Mouse (Mus musculus) midbrain, embryonic 10.5 days (tissue): ENCODE results near the gene Cdadc1. TPM values are rescaled to one million over a fixed set of nuclear protein-coding genes. Genes with fewer than 3 reads are reported as not detected.

Source experiments
- DNase-seq: peaks from one replicate; pipeline ENCODE4 v3.0.0-alpha.2; 2017; ENCODE audit warnings: low spot score
- H3K27ac ChIP-seq: fragments of 300-500 bp; sonication (generic); replicated peaks from 2 replicates; pipeline ENCODE4 v1.5.1; 2016; ENCODE audit warnings: mild to moderate bottlenecking
- H3K27me3 ChIP-seq: fragments of 300-500 bp; sonication (generic); 2 replicates; pipeline ENCODE4 v1.6.1; 2016; ENCODE audit warnings: low read depth, mild to moderate bottlenecking; ENCODE audit not compliant: poor library complexity, severe bottlenecking
- H3K36me3 ChIP-seq: fragments of 300-500 bp; sonication (generic); 2 replicates; pipeline ENCODE4 v1.6.1; 2016; ENCODE audit warnings: mild to moderate bottlenecking, moderate library complexity
- H3K4me1 ChIP-seq: fragments of 300-500 bp; sonication (generic); 2 replicates; pipeline ENCODE4 v1.6.1; 2016
- H3K4me3 ChIP-seq: fragments of 300-500 bp; sonication (generic); 2 replicates; pipeline ENCODE4 v1.5.1; 2016; ENCODE audit warnings: mild to moderate bottlenecking, moderate library complexity
- H3K9me3 ChIP-seq: fragments of 300-500 bp; sonication (generic); replicated peaks from 2 replicates; pipeline ENCODE4 v1.6.1; 2016; ENCODE audit warnings: mild to moderate bottlenecking
- WGBS: fragments of 180-500 bp; shearing (Covaris S2); methylation state at CpG from one replicate; pipeline ENCODE4 v1.1.7; 2016; 5-methylcytosine and 5-hydroxymethylcytosine counted together
- polyA plus RNA-seq: library from polyadenylated mRNA; unstranded; fragments of >200 nt; fragmentation: Nextera tagmentation; extraction: Ambion mirVana; gene quantifications from 2 replicates; pipeline ENCODE4 v1.2.1, GENCODE M21; 2016

Gene Cdadc1
- polyA plus RNA-seq, 1 experiment from 2014 or later: 26.9 TPM

- Histone ChIP-seq H3K36me3 (no peaks in the 10 kb centered on the region), H3K27me3 (no peaks in the 10 kb centered on the region), H3K4me1 (peaks cover 8% of the 10 kb centered on the region; the same call in 1 of the 2 replicates), H3K27ac (no peak overlapping the region), H3K4me3 (no peak overlapping the region), H3K9me3 (no peaks in the 10 kb centered on the region)
- WGBS: 69% methylated on average over 5 of the region's 5 CpGs
- no peak for DNase-seq
These were observed 6.4 kb upstream of the Cdadc1 start for GRCm38 (mm10) chr14:59604002-59604645.

- peaks cover 3% of the 10 kb centered on the region for H3K36me3 ChIP-seq
- WGBS: 5% methylated on average over 8 of the region's 8 CpGs
- peak overlapping the region; percentile 94 for H3K4me3 ChIP-seq
- peak overlapping the region; percentile 86 for H3K27ac ChIP-seq
- no peak for DNase-seq
- peaks cover 16% of the 10 kb centered on the region for H3K4me1 ChIP-seq
- no peaks in the 10 kb centered on the region for H3K27me3 ChIP-seq
- no peaks in the 10 kb centered on the region for H3K9me3 ChIP-seq
These were observed 485 bp upstream of the Cdadc1 start for GRCm38 (mm10) chr14:59598260-59598627.

GRCm38 (mm10) chr14:59594988-59595387 lies 2.8 kb downstream of the Cdadc1 start:
- Histone ChIP-seq H3K27me3 (no peaks in the 10 kb centered on the region), H3K36me3 (peaks cover 14% of the 10 kb centered on the region), H3K9me3 (no peaks in the 10 kb centered on the region), H3K4me1 (peaks cover 16% of the 10 kb centered on the region), H3K4me3 (no peak overlapping the region), H3K27ac (no peak overlapping the region)
- 92% methylated on average over 3 of the region's 3 CpGs for WGBS
- DNase-seq: no peak

GRCm38 (mm10) chr14:59592593-59592992 lies 5.2 kb downstream of the Cdadc1 start:
- no peak overlapping the region for H3K27ac ChIP-seq
- H3K36me3 ChIP-seq: peaks cover 36% of the 10 kb centered on the region
- no peak for DNase-seq
- peaks cover 11% of the 10 kb centered on the region for H3K4me1 ChIP-seq
- no peaks in the 10 kb centered on the region for H3K9me3 ChIP-seq
- WGBS: 92% methylated on average over 3 of the region's 3 CpGs
- H3K27me3 ChIP-seq: no peaks in the 10 kb centered on the region
- no peak overlapping the region for H3K4me3 ChIP-seq

- no peak for DNase-seq
- Histone ChIP-seq H3K9me3 (no peaks in the 10 kb centered on the region), H3K36me3 (peaks cover 36% of the 10 kb centered on the region), H3K4me1 (peaks cover 5% of the 10 kb centered on the region), H3K27ac (no peak overlapping the region), H3K4me3 (no peak overlapping the region), H3K27me3 (no peaks in the 10 kb centered on the region)
- WGBS: 80% methylated on average over 8 of the region's 8 CpGs
These were observed 5.9 kb downstream of the Cdadc1 start for GRCm38 (mm10) chr14:59591901-59592300.

- DNase-seq: no peak
- Histone ChIP-seq H3K4me3 (no peak overlapping the region), H3K4me1 (no peaks in the 10 kb centered on the region), H3K27ac (no peak overlapping the region), H3K27me3 (no peaks in the 10 kb centered on the region), H3K9me3 (no peaks in the 10 kb centered on the region), H3K36me3 (peaks cover 49% of the 10 kb centered on the region)
- WGBS: 90% methylated on average over 1 of the region's 1 CpGs
These were observed 7.1 kb downstream of the Cdadc1 start for GRCm38 (mm10) chr14:59590614-59591013.

GRCm38 (mm10) chr14:59576385-59576784 lies 21.4 kb downstream of the Cdadc1 start:
- WGBS: 95% methylated on average over 5 of the region's 5 CpGs
- no peak for DNase-seq
- no peaks in the 10 kb centered on the region for H3K4me1 ChIP-seq
- no peaks in the 10 kb centered on the region for H3K27me3 ChIP-seq
- H3K9me3 ChIP-seq: no peaks in the 10 kb centered on the region
- H3K36me3 ChIP-seq: peaks cover 39% of the 10 kb centered on the region
- no peak overlapping the region for H3K4me3 ChIP-seq
- no peak overlapping the region for H3K27ac ChIP-seq

- H3K4me3 ChIP-seq: no peak overlapping the region
- WGBS: 92% methylated on average over 6 of the region's 6 CpGs
These were observed 31.0 kb downstream of the Cdadc1 start for GRCm38 (mm10) chr14:59566756-59567155.

GRCm38 (mm10) chr14:59557886-59558285 lies 39.9 kb downstream of the Cdadc1 start:
- Histone ChIP-seq H3K4me1 (no peaks in the 10 kb centered on the region), H3K27ac (no peak overlapping the region), H3K36me3 (no peaks in the 10 kb centered on the region), H3K9me3 (no peaks in the 10 kb centered on the region), H3K27me3 (no peaks in the 10 kb centered on the region), H3K4me3 (no peak overlapping the region)
- no peak for DNase-seq
- WGBS: 65% methylated on average over 1 of the region's 1 CpGs

More at GRCm38 (mm10) chr14:59566756-59567155, 31.0 kb downstream of the Cdadc1 start:
- Histone ChIP-seq H3K4me1 (no peaks in the 10 kb centered on the region), H3K27me3 (no peaks in the 10 kb centered on the region), H3K27ac (no peak overlapping the region), H3K36me3 (peaks cover 28% of the 10 kb centered on the region), H3K9me3 (no peaks in the 10 kb centered on the region)
- no peak for DNase-seq

- Histone ChIP-seq H3K27ac (no peak overlapping the region), H3K4me3 (no peak overlapping the region), H3K4me1 (peaks cover under 1% of the 10 kb centered on the region; the same call in 1 of the 2 replicates), H3K27me3 (no peaks in the 10 kb centered on the region), H3K9me3 (no peaks in the 10 kb centered on the region), H3K36me3 (no peaks in the 10 kb centered on the region)
- DNase-seq: no peak
- WGBS: 72% methylated on average over 4 of the region's 4 CpGs
These were observed 40.7 kb downstream of the Cdadc1 start for GRCm38 (mm10) chr14:59557071-59557470.

GRCm38 (mm10) chr14:59555928-59556531 lies 41.7 kb downstream of the Cdadc1 start:
- Histone ChIP-seq H3K27ac (no peak overlapping the region; the same call in 1 of the 2 replicates), H3K9me3 (no peaks in the 10 kb centered on the region), H3K4me3 (no peak overlapping the region), H3K36me3 (no peaks in the 10 kb centered on the region), H3K4me1 (peaks cover 11% of the 10 kb centered on the region), H3K27me3 (no peaks in the 10 kb centered on the region)
- 57% methylated on average over 13 of the region's 13 CpGs for WGBS
- peak; percentile 66 for DNase-seq

- no peaks in the 10 kb centered on the region for H3K27me3 ChIP-seq
- H3K36me3 ChIP-seq: no peaks in the 10 kb centered on the region
- 85% methylated on average over 8 of the region's 8 CpGs for WGBS
- H3K4me1 ChIP-seq: peaks cover 15% of the 10 kb centered on the region
- no peaks in the 10 kb centered on the region for H3K9me3 ChIP-seq
- no peak for DNase-seq
- no peak overlapping the region for H3K27ac ChIP-seq
- no peak overlapping the region for H3K4me3 ChIP-seq
These were observed 42.7 kb downstream of the Cdadc1 start for GRCm38 (mm10) chr14:59555018-59555417.

GRCm38 (mm10) chr14:59554025-59554424 lies 43.7 kb downstream of the Cdadc1 start:
- no peaks in the 10 kb centered on the region for H3K27me3 ChIP-seq
- H3K27ac ChIP-seq: no peak overlapping the region
- 84% methylated on average over 5 of the region's 5 CpGs for WGBS
- no peak for DNase-seq
- peaks cover 15% of the 10 kb centered on the region for H3K4me1 ChIP-seq
- H3K4me3 ChIP-seq: no peak overlapping the region
- H3K9me3 ChIP-seq: no peaks in the 10 kb centered on the region
- no peaks in the 10 kb centered on the region for H3K36me3 ChIP-seq
